Mouse (Mus musculus): Measurements from ENCODE around the gene Pde10a.

GRCm38 (mm10) chr17:8493461-8493860 lies 31.7 kb upstream of the Pde10a start:
- no peak for TF ChIP-seq CTCF (conservative IDR thresholded peaks at IDR 0.05; ENCODE audit: low read length)
- no peak for TF ChIP-seq POU5F1 (IDR thresholded peaks at IDR 0.05; ENCODE audit: borderline replicate concordance, low read length)
